Mouse (Mus musculus): ENCODE measurements around the gene Lrmda.

Lrmda gene

DNA sequence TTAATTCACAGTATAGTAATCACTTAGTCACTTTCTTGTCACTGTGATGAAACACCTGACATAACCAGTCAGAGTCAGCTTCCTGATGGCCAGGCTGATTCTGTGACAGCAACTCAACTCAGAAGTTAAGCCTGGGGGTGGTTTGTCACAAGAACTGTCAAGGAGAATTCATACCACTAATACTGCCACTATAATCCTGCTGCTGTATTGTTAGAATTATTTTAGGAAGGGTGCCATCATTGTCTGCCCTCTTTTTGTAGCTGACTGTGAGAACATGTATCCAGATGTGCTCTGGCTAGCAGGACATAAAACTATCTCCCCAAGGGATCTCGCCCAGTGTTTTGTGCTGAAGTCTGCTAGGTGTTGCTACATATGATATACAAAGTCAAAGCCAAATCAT lies 882.6 kb downstream of the Lrmda start:
- DNase-seq (ENCODE audit: low spot score): no peak

DNA sequence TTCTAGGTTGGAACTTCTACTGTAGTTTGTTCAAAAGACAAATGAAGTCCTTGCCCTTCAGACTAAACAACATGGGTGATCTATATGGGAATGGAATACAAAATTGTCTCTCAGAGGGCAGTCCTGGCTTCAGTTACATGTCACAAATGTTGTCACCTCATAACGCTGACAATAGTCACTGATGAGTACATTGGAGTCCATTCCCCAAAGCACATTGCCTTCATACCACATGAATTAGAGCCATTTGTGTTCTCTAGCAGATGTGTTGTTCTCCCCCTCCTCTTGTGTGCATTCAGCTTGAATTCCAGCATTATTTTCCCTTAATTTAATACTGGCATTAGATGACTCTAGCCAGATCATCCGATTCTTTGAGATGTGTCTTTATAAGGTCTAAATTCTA lies 883.4 kb downstream of the Lrmda start:
- no peak for DNase-seq (ENCODE audit: low spot score)

DNA sequence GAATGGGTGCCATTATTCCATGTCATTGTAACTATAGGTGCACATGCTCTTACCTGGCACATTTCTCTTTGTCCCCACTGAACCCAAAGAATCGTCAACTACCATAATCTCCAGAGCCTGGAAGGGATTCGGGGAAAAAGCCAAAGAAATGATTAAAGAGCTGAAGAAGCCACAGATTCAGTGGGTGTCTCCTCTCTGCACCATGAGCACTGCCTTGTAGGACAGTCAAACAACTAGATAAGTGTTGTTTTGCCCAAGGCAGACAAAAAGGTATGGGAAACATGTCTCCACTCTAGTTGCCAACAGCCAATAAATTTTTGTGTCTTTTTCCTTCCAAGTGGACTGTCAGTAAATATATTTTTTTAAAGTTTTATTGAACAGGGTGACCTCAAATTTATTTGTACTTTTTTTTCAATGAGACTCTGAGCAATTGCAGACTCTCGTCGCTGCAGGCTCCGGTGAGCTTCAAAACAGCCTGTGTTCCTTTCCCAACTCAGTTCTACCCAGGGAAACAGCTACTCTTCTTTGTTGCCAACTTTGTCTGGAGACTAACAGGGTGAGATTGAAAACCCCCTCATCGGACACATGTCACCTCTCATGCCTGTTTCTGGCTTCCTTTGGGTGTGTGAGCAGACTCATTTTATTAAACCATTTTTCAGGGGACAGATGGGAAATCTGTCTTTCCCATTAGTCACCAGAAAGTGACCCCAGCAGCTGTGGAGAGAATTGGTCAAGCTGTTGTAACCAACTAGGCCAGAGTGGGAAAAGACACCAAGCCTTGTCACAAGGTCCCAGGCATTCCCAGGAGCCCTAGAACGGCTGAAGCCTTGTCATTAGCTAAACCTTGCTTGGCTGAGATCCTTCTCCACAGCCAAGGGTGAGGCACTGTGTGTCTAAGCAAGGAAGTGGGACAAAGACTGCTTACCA lies 886.5 kb downstream of the Lrmda start:
- no peak for DNase-seq (ENCODE audit: low spot score)

- no peak for DNase-seq (ENCODE audit: low spot score)
Measured at GRCm38 (mm10) chr14:22906716-22907115, 887.2 kb downstream of the Lrmda start.

DNA sequence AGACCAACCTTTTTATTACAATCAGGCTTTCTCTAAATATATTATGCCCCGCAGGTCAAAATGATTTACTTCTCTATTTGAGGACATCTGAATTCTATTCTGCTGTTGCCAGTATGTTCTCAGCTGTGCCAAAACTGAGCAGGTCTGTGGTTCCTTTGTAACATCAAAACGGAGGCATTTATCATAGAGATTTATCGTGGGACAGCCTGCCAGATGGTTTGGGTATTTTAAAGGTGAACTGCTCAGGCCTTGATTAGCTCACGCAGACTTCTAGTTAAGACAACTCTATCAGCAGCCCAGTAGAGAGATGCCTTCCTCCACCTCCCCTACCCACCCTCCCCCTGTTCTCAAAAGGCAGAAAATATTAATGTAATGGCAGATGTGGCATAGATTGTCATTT lies 887.7 kb downstream of the Lrmda start:
- no peak for DNase-seq (ENCODE audit: low spot score)

DNA sequence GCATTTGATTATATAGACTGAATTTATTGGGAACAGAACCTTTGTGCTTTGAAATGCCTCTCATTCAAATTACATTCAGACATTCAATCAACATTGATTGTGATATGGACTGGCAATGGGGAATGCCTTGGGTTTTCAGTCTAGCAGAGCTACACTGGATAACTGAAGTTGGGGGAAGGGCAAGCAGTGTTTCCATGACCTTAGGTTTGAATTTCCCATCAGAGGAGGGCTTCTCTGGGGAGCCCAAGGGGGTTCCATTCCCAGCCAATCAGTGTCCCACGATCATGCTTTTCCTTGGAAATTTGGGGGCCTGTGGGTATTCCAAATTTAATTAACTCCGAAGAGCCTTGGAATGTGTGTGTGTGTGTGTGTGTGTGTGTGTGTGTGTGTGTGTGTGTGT lies 888.5 kb downstream of the Lrmda start:
- no peak for DNase-seq (ENCODE audit: low spot score)

DNA sequence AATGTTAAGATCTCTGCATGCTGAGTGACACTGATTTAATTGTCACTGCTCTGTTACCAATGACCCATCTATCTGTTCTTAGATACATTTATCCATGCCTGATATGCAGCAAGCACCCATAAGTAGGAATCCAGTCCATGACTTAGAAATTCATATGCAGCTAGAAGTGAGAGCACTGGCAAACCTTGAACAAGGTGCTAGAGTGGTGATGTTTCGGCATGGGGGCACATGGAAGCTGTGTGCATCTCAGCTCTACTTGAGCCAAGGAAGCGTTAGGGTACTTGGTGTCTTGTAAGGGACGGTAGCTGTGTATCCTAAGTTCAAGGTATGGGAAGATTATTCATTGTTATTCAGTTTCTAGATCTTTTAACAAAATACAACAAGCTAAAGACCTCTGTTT lies 896.0 kb downstream of the Lrmda start:
- DNase-seq (ENCODE audit: low spot score): no peak

DNA sequence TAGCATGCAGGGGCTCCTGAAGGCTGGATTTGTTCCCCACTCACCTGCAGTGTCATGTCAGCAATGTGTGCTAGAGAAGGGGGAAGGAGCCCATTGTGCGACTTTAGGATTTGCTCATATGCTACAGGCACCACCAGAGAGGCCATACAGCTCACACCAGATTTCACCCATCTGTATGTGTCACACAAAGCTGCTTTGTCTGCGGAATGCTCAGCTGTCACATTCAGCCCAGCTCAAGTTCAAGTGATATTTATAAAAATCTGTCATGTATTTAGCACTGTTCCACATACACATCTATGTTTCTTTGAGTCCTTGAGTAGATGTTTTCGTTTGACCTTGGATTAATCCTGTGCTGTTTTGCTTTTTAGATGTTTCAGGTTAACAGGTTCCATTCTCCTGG lies 899.0 kb downstream of the Lrmda start:
- DNase-seq (ENCODE audit: low spot score): no peak

- DNase-seq (ENCODE audit: low spot score): no peak
Measured at GRCm38 (mm10) chr14:22918931-22919330, 899.4 kb downstream of the Lrmda start.

GRCm38 (mm10) chr14:22921152-22921551 lies 901.6 kb downstream of the Lrmda start:
- DNase-seq (ENCODE audit: low spot score): no peak

GRCm38 (mm10) chr14:22921796-22922195 lies 902.3 kb downstream of the Lrmda start:
- DNase-seq (ENCODE audit: low spot score): no peak

DNA sequence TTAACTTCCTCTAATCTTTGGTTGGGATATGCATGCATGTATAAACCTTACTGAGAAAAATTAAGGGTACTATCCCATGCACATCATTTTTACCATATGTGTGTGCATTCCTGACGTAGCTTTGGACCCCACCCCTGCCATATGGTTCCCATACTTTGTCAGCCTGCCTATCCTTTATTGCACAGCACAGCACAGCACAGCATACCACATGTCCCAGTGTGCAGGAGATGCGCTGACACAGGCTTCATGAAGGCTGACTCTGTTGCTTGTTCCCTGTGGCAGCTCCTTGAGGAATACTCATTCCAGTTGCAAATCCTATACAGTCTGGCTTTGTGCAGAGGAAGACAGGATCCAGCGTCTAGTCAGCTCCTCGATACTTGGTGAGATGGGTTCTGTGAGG lies 903.1 kb downstream of the Lrmda start:
- DNase-seq (ENCODE audit: low spot score): no peak

DNA sequence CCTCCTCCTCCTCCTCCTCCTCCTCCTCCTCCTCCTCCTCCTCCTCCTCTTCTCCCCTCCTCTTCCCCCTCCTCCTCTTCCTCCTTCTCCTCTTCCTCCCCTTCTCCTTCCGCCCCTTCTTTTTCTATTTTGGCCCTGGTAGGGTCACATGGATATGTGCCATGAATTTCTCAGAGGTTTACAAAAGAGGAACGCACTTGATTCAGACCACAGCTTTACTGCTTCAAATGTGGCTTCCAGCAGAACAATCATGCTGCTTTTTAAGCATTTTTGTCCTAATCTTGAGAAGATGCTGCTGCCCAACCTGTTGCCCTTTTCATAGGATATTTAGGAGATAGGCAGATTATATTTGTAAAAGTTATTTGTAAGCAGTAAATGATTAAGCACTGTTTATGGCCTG lies 903.7 kb downstream of the Lrmda start:
- no peak for DNase-seq (ENCODE audit: low spot score)

DNA sequence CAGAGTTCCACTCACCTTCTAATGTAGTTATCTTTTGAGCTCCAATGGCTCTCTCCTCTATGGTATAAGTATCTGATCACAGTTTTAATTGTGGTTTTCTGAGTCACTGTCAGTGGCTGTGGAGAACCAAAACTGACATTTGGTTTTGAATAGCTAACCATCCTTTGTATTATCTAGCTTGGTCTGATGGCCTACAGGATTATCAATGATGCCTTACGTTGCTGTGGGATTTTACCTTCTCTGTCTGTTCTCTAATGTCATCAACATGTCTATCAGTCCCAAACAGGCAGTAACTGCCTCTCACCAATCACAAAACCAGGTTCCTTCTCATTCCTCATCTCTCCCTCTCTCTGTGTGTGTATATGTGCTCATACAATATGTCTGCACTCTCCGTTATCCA lies 908.8 kb downstream of the Lrmda start:
- no peak for DNase-seq (ENCODE audit: low spot score)

- no peak for DNase-seq (ENCODE audit: low spot score)
Measured at GRCm38 (mm10) chr14:22928683-22929082, 909.2 kb downstream of the Lrmda start.

DNA sequence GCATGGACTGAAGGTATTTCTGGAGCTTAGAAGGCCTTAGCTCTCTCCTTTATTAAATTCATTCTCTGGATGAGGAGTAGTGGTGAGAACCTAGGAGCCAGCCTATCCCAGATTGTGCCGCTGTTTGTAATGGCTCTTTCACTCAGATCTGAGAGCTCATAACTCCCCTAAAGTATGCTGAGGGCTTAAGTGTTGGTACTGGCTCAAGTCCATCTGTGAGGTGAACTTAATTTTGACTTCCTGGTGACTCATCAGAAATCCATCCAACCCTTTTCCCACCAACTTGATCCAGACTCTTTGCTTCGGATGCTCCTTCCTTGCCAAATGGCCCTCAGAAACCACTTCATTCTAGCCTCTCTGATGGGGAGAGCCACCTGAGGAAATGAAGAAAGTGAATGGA lies 910.1 kb downstream of the Lrmda start:
- DNase-seq (ENCODE audit: low spot score): no peak

DNA sequence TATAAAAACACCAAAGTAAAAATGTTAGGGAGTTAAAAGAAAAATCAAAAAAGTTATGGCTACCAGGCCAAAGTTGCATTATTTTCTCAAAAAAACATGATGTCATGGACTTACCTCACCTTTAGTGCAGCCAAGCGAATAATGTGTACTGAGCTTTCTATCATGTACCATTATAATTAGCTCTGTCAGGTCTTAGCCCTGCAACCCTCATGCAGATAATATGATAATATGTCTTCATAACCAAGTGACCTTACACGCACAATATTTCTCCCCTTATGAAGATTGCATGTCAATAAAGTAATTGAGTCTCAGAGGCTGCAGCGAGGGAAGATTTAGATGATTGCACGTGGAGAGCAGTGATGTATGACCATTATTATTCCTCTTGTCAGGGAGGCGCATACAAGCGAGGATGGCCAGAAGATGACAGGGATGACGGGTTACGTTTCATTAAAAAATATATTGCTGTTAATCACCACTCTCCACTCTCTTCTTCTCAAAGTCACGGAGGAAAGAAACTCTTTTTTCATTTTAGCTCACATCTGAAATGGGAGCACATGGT lies 911.1 kb downstream of the Lrmda start:
- no peak for DNase-seq (ENCODE audit: low spot score)

DNA sequence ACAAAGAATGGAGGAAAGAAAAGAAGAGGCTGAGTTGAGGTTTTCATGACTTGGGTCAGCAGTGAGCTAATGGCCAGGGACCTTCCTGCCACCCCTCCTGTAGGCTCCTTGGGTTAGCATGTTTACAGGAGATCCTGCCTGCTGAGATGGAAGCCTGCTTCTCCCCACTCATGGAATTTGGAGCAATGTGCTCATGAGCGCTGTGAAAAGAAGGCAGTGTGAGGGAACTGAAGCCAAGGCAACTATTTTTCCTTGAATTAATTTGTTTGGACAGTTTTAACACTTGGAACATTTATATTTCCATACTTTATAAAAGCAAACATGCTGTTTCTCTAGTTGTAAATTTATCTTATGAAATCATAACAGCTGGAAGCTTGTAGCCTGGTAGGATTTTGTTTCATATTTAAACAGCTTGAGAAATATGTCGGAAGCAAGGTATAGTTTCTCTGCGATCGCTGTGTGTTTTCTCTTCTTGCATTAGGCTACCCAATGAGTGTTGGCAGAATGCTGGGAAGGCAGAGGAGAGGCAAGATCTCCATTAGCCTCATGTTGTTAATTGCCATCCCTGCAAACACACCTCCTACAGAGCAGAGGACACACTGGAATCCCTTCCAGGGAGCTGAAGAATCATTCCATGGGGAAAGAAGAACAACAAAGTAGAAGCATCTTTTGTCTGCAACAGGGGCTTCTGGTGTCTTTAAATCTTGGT lies 911.8 kb downstream of the Lrmda start:
- DNase-seq (ENCODE audit: low spot score): no peak

- no peak for DNase-seq (ENCODE audit: low spot score)
Measured at GRCm38 (mm10) chr14:22936701-22937100, 917.2 kb downstream of the Lrmda start.

- DNase-seq (ENCODE audit: low spot score): no peak
Measured at GRCm38 (mm10) chr14:22940576-22940975, 921.1 kb downstream of the Lrmda start.

DNA sequence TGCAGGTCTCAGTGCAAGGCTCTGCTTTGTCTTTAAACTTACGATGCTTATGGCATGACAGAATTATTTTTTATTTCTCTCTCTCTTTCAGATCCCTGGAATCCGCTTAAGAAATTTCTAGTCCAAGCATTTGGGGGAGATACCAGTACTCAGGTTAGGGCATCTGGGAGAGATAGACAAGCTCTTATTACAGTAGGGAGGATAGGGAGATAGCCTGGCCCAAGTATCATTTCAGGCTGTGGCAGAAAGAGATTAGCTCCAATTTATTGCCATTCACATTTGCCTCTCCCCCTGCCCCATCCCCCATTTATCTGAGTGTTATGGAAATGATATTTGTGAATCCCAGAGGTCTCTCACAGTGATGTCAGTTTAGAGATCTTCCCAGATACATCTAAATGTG lies 923.1 kb downstream of the Lrmda start:
- no peak for DNase-seq (ENCODE audit: low spot score)

GRCm38 (mm10) chr14:22949466-22949865 lies 930.0 kb downstream of the Lrmda start:
- no peak for DNase-seq (ENCODE audit: low spot score)

GRCm38 (mm10) chr14:22952981-22953380 lies 933.5 kb downstream of the Lrmda start:
- no peak for DNase-seq (ENCODE audit: low spot score)

Measured in spleen, adult 12 weeks (tissue).